Mouse (Mus musculus) T-helper 17 cell (primary cell): Measurements from ENCODE around the gene Gabrb2.

Source experiments
- in situ Hi-C, 2 experiments: fragments of 300-600 bp; cut with MboI, MseI; formaldehyde crosslinking; loops; 1 replicate in 1 of 2; 2 replicates in 1 of 2; pipeline ENCODE4 v1.15.1; 2025; ENCODE audit warnings: high pct_unique_total_duplicates in 2 of 2

Gabrb2 gene

GRCm38 (mm10) chr11:42528226-42528881 lies 108.8 kb downstream of the Gabrb2 start:
- in situ Hi-C loops, result no loop called here

- in situ Hi-C loops, result no loop called here
Observed at GRCm38 (mm10) chr11:42532577-42532976, 113.0 kb downstream of the Gabrb2 start.

GRCm38 (mm10) chr11:42535286-42535685 lies 115.7 kb downstream of the Gabrb2 start:
- in situ Hi-C loops, result no loop called here

- in situ Hi-C loops, result no loop called here
Observed at GRCm38 (mm10) chr11:42535861-42536260, 116.3 kb downstream of the Gabrb2 start.

- in situ Hi-C loops, result no loop called here
Observed at GRCm38 (mm10) chr11:42542861-42543260, 123.3 kb downstream of the Gabrb2 start.

- in situ Hi-C loops, result no loop called here
Observed at GRCm38 (mm10) chr11:42566023-42566422, 146.5 kb downstream of the Gabrb2 start.

- in situ Hi-C loops, result no loop called here
Observed at GRCm38 (mm10) chr11:42571467-42571866, 151.9 kb downstream of the Gabrb2 start.

GRCm38 (mm10) chr11:42575146-42575873 lies 155.8 kb downstream of the Gabrb2 start:
- in situ Hi-C loops, result no loop called here

- in situ Hi-C loops, result no loop called here
Observed at GRCm38 (mm10) chr11:42579804-42580203, 160.2 kb downstream of the Gabrb2 start.

- in situ Hi-C loops, result no loop called here
Observed at GRCm38 (mm10) chr11:42581123-42581522, 161.6 kb downstream of the Gabrb2 start.

GRCm38 (mm10) chr11:42581753-42582152 lies 162.2 kb downstream of the Gabrb2 start:
- in situ Hi-C loops, result no loop called here

GRCm38 (mm10) chr11:42592418-42592817 lies 172.9 kb downstream of the Gabrb2 start:
- in situ Hi-C loops, result no loop called here

- in situ Hi-C loops, result loop anchor here in 1 of 2 experiments (10.0 kb wide), 1 partner anchor 1419 kb away; no protein-coding TSS in a partner anchor
Observed at GRCm38 (mm10) chr11:42606225-42606624, 186.7 kb downstream of the Gabrb2 start.

- in situ Hi-C loops, result loop anchor here in 1 of 2 experiments (10.0 kb wide), 1 partner anchor 1416 kb away; no protein-coding TSS in a partner anchor
Observed at GRCm38 (mm10) chr11:42609128-42609763, 189.7 kb downstream of the Gabrb2 start.

- in situ Hi-C loops, result no loop called here
Observed at GRCm38 (mm10) chr11:42618195-42618594, 198.6 kb downstream of the Gabrb2 start.

- in situ Hi-C loops, result loop anchor here (10.0 kb wide), 2 partner anchors 794 to 1216 kb away; no protein-coding TSS in a partner anchor
Observed at GRCm38 (mm10) chr11:42621109-42621508, 201.6 kb downstream of the Gabrb2 start.

GRCm38 (mm10) chr11:42650111-42650510 lies 230.6 kb downstream of the Gabrb2 start:
- in situ Hi-C loops, result no loop called here

GRCm38 (mm10) chr11:42651572-42651971 lies 232.0 kb downstream of the Gabrb2 start:
- in situ Hi-C loops, result no loop called here

GRCm38 (mm10) chr11:42654189-42654588 lies 234.6 kb downstream of the Gabrb2 start:
- in situ Hi-C loops, result no loop called here

GRCm38 (mm10) chr11:42668657-42669056 lies 249.1 kb downstream of the Gabrb2 start:
- in situ Hi-C loops, result loop anchor here in 1 of 2 experiments (10.0 kb wide), 1 partner anchor 1176 kb away; no protein-coding TSS in a partner anchor
